Mouse (Mus musculus) liver, embryonic 14.5 days (tissue): ENCODE measurements at regions not wholly inside any gene's neighbourhood (a gene's known extent, or its start where the extent isn't known, plus 50 kb on each side); places are given as distances from the start of the nearest gene placed in this dataset.

Experiments used
- ATAC-seq: fragments of 200-750 bp; cut with Nextera tagmentation; 2 replicates; pipeline ENCODE4 v1.8.0; 2017; ENCODE audit warnings: moderate number of reproducible peaks, mild to moderate bottlenecking, moderate library complexity; ENCODE audit not compliant: insufficient read depth
- DNase-seq, 3 experiments: peaks; one replicate each; pipeline ENCODE4 v3.0.0-alpha.2; 2012 to 2013; ENCODE audit warnings: low read depth in 3 of 3, low spot score in 3 of 3
- H3K27ac ChIP-seq: fragments of 300-500 bp; sonication (generic); 2 replicates; pipeline ENCODE4 v1.5.1; 2014; ENCODE audit warnings: moderate library complexity, mild to moderate bottlenecking, control low read depth, inconsistent platforms
- H3K27me3 ChIP-seq: fragments of 300-500 bp; sonication (generic); 2 replicates; pipeline ENCODE4 v1.6.1; 2014; ENCODE audit warnings: mild to moderate bottlenecking, low read length, moderate library complexity; ENCODE audit not compliant: control insufficient read depth, insufficient read depth
- H3K36me3 ChIP-seq: fragments of 300-500 bp; sonication (generic); replicated peaks from 2 replicates; pipeline ENCODE4 v1.6.1; 2014; ENCODE audit warnings: low read depth; ENCODE audit not compliant: control insufficient read depth, insufficient read depth
- H3K4me1 ChIP-seq, 2 experiments: fragments of 200-500 bp in 1 of 2; fragments of 300-500 bp in 1 of 2; sonication (generic) in 1 of 2; replicated peaks; 2 replicates each; pipeline ENCODE4 v1.6.1; 2012 to 2014; ENCODE audit warnings: antibody characterized with exemption in 1 of 2, inconsistent platforms in 1 of 2, low read length in 1 of 2; ENCODE audit not compliant: control insufficient read depth in 2 of 2, insufficient read depth in 2 of 2
- H3K4me2 ChIP-seq: fragments of 300-500 bp; sonication (generic); 2 replicates; pipeline ENCODE4 v1.6.1; 2014; ENCODE audit warnings: low read depth, mild to moderate bottlenecking, control low read depth, moderate library complexity
- H3K4me3 ChIP-seq, 2 experiments: fragments of 200-500 bp in 1 of 2; fragments of 300-500 bp in 1 of 2; sonication (generic) in 1 of 2; 2 replicates each; pipeline ENCODE4 v1.5.1; 2012 to 2014; ENCODE audit warnings: low read depth in 2 of 2, low read length in 2 of 2, mild to moderate bottlenecking in 2 of 2, control low read depth in 1 of 2, inconsistent platforms in 1 of 2, moderate library complexity in 1 of 2; ENCODE audit not compliant: insufficient read depth in 1 of 2
- H3K9ac ChIP-seq: fragments of 300-500 bp; sonication (generic); replicated peaks from 2 replicates; pipeline ENCODE4 v1.6.1; 2014; ENCODE audit warnings: mild to moderate bottlenecking, control low read depth, moderate library complexity
- H3K9me3 ChIP-seq: fragments of 300-500 bp; sonication (generic); 2 replicates; pipeline ENCODE4 v1.6.1; 2016; ENCODE audit warnings: low read length, mixed read lengths; ENCODE audit not compliant: control insufficient read depth
- CTCF ChIP-seq: IDR thresholded peaks from 2 replicates; pipeline ENCODE4 v1.5.1; 2016; ENCODE audit warnings: antibody characterized with exemption, low read depth, control low read depth
- EP300 ChIP-seq: IDR thresholded peaks from 2 replicates; pipeline ENCODE4 v1.6.1; 2016; ENCODE audit warnings: antibody characterized with exemption, low read depth
- WGBS: fragments of 180-500 bp; shearing (Covaris S2); extraction: QIAGEN DNeasy Blood & Tissue Kit; methylation state at CpG from one replicate; pipeline ENCODE4 v1.1.7; 2014; ENCODE audit not compliant: insufficient replicate concordance; 5-methylcytosine and 5-hydroxymethylcytosine counted together

DNA sequence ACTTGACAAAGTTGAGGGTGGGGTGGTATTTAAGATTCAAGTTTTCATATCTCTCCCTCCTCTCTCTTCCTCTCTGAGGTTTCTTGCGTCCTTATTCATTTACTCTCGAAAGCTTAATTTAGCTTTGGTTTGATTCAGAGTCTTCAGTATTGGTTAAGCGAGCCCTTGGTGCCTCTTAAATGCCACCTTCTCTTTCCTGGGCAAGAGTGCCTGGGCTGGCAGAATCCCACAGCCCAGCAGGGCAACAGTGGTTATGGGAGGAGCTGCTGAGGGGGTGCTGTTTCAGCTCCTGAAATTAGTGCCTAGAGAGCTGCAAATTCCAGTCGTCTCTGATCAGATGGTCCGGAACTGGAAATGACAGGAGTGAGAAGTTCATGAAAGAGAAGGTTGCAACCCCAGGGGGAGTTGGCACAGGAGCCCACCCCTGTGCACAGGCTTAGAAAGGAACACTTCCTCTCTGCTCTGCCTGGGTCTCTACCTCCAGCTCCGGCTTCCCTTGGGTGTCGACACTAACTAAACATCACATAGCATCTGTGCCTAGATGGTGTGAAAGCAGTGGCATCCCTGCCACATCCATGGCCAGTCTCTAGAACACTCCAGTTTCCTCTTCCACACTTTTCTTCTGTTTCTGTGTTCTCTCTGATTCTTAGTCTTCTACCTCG is 125.2 kb upstream of the Tent5a start:
- H3K4me3 ChIP-seq, result no peak overlapping the region
- H3K4me1 ChIP-seq, result no peaks in the 10 kb centered on the region
- no peak overlapping the region for H3K9ac ChIP-seq
- no peak overlapping the region for H3K4me2 ChIP-seq
- no peak overlapping the region for H3K27ac ChIP-seq
- ATAC-seq (no peak), DNase-seq (no peak)
- no peaks in the 10 kb centered on the region for H3K9me3 ChIP-seq
- no peaks in the 10 kb centered on the region for H3K27me3 ChIP-seq
- no peak for TF ChIP-seq CTCF
- no peak for TF ChIP-seq EP300
- WGBS, result 53% methylated on average over 8 of the region's 8 CpGs
- no peaks in the 10 kb centered on the region for H3K36me3 ChIP-seq

DNA sequence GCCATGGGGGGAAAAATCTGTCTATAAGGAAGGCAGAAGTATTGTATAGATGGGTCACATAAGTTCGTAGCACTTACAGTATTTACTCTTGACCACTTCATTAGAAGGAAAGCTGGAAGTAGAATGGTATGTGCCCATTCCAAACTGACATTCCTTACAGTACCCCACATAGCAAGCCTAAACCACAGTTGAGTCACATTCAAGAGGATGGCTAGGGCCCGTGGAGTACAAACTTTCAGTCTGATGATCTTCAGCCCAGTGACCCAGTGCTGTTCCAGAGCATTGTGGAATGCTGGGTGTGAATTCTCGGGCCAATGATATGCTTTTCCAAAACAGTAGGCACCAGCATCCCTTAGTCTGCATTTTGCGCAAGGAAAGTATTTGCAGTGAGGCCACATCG is 124.2 kb upstream of the Tent5a start:
- 65% methylated on average over 5 of the region's 5 CpGs for WGBS
- H3K9ac ChIP-seq, result no peak overlapping the region
- no peak for TF ChIP-seq EP300

DNA sequence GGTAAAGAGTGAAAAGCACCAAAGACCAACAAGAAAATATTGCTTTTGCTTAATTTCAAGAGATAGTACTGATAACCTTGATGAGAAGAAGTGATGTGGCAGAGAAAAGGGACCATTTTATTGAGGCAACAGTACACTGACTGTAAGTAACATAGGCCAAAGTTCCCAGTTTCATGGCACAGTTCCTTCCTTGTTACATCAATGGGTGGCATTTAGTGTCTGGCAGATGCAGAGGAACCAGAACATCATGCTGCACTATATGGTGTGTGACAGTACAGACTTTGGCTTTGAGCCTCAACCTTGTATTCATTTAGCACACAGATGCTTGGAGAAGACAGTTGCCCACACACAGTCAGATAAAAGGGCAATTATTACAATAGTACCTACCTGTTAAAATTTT is 123.7 kb upstream of the Tent5a start:
- no peak for ATAC-seq

More for the DNA sequence above, 124.2 kb upstream of the Tent5a start:
- Histone ChIP-seq H3K4me1 (no peaks in the 10 kb centered on the region), H3K36me3 (no peaks in the 10 kb centered on the region), H3K27me3 (no peaks in the 10 kb centered on the region), H3K4me3 (no peak overlapping the region), H3K9me3 (no peaks in the 10 kb centered on the region), H3K27ac (no peak overlapping the region), H3K4me2 (no peak overlapping the region)
- DNase-seq (no peak), ATAC-seq (no peak)

GRCm38 (mm10) chr9:85449493-85449892 is 122.3 kb upstream of the Tent5a start:
- no peaks in the 10 kb centered on the region for H3K36me3 ChIP-seq
- H3K4me2 ChIP-seq, result no peak overlapping the region
- ATAC-seq, result no peak
- H3K9ac ChIP-seq, result no peak overlapping the region
- H3K27ac ChIP-seq, result no peak overlapping the region
- H3K9me3 ChIP-seq, result no peaks in the 10 kb centered on the region
- H3K27me3 ChIP-seq, result no peaks in the 10 kb centered on the region
- TF ChIP-seq EP300, result no peak
- TF ChIP-seq CTCF, result no peak
- no peak for DNase-seq
- no peaks in the 10 kb centered on the region for H3K4me1 ChIP-seq
- 36% methylated on average over 2 of the region's 2 CpGs for WGBS
- H3K4me3 ChIP-seq, result no peak overlapping the region

More for the DNA sequence above, 123.7 kb upstream of the Tent5a start:
- H3K9ac ChIP-seq, result no peak overlapping the region
- TF ChIP-seq CTCF (no peak), EP300 (no peak)
- no peaks in the 10 kb centered on the region for H3K36me3 ChIP-seq
- no peaks in the 10 kb centered on the region for H3K27me3 ChIP-seq
- no peak overlapping the region for H3K4me3 ChIP-seq
- no peaks in the 10 kb centered on the region for H3K9me3 ChIP-seq
- DNase-seq, result no peak
- no peak overlapping the region for H3K27ac ChIP-seq
- no peak overlapping the region for H3K4me2 ChIP-seq
- H3K4me1 ChIP-seq, result no peaks in the 10 kb centered on the region

GRCm38 (mm10) chr9:85442761-85443505 is 115.8 kb upstream of the Tent5a start:
- H3K36me3 ChIP-seq, result no peaks in the 10 kb centered on the region
- no peak for ATAC-seq
- TF ChIP-seq EP300, result no peak

More at GRCm38 (mm10) chr9:85442761-85443505, 115.8 kb upstream of the Tent5a start:
- Histone ChIP-seq H3K27ac (no peak overlapping the region), H3K9me3 (no peaks in the 10 kb centered on the region), H3K4me2 (no peak overlapping the region), H3K4me1 (no peaks in the 10 kb centered on the region), H3K9ac (no peak overlapping the region), H3K27me3 (no peaks in the 10 kb centered on the region), H3K4me3 (no peak overlapping the region)
- WGBS, result 57% methylated on average over 4 of the region's 4 CpGs
- no peak for DNase-seq
